Mouse (Mus musculus) heart, embryonic 11.5 days (tissue): ENCODE data around the gene Col6a3. TPM values are rescaled to one million over a fixed set of nuclear protein-coding genes. Genes with fewer than 3 reads are reported as not detected.

Source experiments
- ATAC-seq: fragments of 200-750 bp; cut with Nextera tagmentation; replicated peaks from 2 replicates; pipeline ENCODE4 v1.8.0; 2017; ENCODE audit warnings: moderate library complexity; ENCODE audit not compliant: insufficient number of reproducible peaks, low FRiP score, low TSS enrichment
- H3K27ac ChIP-seq: fragments of 300-500 bp; sonication (generic); 2 replicates; pipeline ENCODE4 v1.5.1; 2014; ENCODE audit warnings: mild to moderate bottlenecking, low read depth, low read length
- H3K27me3 ChIP-seq: fragments of 300-500 bp; sonication (generic); 2 replicates; pipeline ENCODE4 v1.6.1; 2014; ENCODE audit warnings: mild to moderate bottlenecking, low read length, mixed read lengths; ENCODE audit not compliant: control insufficient read depth, insufficient read depth
- H3K36me3 ChIP-seq: fragments of 300-500 bp; sonication (generic); 2 replicates; pipeline ENCODE4 v1.6.1; 2014; ENCODE audit warnings: mild to moderate bottlenecking, low read length, moderate library complexity, mixed read lengths; ENCODE audit not compliant: control insufficient read depth, insufficient read depth
- H3K4me1 ChIP-seq: fragments of 300-500 bp; sonication (generic); 2 replicates; pipeline ENCODE4 v1.6.1; 2014; ENCODE audit warnings: low read length; ENCODE audit not compliant: control insufficient read depth, insufficient read depth
- H3K4me2 ChIP-seq: fragments of 300-500 bp; sonication (generic); 2 replicates; pipeline ENCODE4 v1.6.1; 2014; ENCODE audit warnings: mild to moderate bottlenecking, moderate library complexity
- H3K4me3 ChIP-seq: fragments of 300-500 bp; sonication (generic); 2 replicates; pipeline ENCODE4 v1.5.1; 2014; ENCODE audit warnings: low read depth, low read length
- H3K9ac ChIP-seq: fragments of 300-500 bp; sonication (generic); 2 replicates; pipeline ENCODE4 v1.6.1; 2014; ENCODE audit warnings: mild to moderate bottlenecking, low read depth, low read length, moderate library complexity
- H3K9me3 ChIP-seq: fragments of 300-500 bp; sonication (generic); replicated peaks from 2 replicates; pipeline ENCODE4 v1.6.1; 2016; ENCODE audit warnings: low read length; ENCODE audit not compliant: control insufficient read depth
- WGBS: fragments of 180-500 bp; shearing (Covaris S2); extraction: QIAGEN DNeasy Blood & Tissue Kit; methylation state at CpG from one replicate; pipeline ENCODE4 v1.1.7; 2014; ENCODE audit not compliant: insufficient replicate concordance; 5-methylcytosine and 5-hydroxymethylcytosine counted together
- polyA plus RNA-seq: library from polyadenylated mRNA; unstranded; fragments of >200 nt; fragmentation: Nextera tagmentation; extraction: Ambion mirVana; gene quantifications from 2 replicates; pipeline ENCODE4 v1.2.1, GENCODE M21; 2014

Col6a3 gene
- polyA plus RNA-seq, 1 experiment from 2014 or later, result 5.3 TPM

DNA sequence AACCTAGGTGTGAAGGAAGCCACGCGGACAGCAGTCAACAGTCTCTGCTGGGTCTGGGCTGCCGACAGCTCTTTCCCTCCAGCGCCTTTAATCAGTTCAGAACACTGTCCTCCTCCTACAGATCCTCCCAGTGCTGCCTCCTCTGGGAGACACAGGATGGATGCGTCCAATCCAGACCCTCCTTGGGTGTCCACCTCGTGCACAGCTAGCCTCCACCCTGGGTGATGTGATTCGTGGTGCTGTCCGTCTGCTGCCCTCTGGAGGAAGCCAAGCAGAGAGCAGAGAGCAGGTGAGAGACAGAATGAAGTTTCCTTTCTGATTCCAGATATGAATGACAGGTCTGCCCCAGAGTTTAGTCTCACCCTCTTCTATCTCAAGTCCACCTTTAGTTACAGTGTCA lies 6.1 kb upstream of the Col6a3 start:
- H3K9me3 ChIP-seq, result no peaks in the 10 kb centered on the region
- H3K4me2 ChIP-seq, result no peak overlapping the region
- 0 out of 2 replicates have a peak, but pooled peaks have one; percentile 31 for ATAC-seq
- H3K36me3 ChIP-seq, result no peaks in the 10 kb centered on the region
- no peak overlapping the region for H3K27ac ChIP-seq
- H3K4me3 ChIP-seq, result no peak overlapping the region
- 24% methylated on average over 8 of the region's 8 CpGs for WGBS
- H3K9ac ChIP-seq, result no peak overlapping the region
- H3K4me1 ChIP-seq, result no peaks in the 10 kb centered on the region
- 0 out of 2 replicates have a peak, but pooled peaks cover 4% of the 10 kb centered on the region for H3K27me3 ChIP-seq

DNA sequence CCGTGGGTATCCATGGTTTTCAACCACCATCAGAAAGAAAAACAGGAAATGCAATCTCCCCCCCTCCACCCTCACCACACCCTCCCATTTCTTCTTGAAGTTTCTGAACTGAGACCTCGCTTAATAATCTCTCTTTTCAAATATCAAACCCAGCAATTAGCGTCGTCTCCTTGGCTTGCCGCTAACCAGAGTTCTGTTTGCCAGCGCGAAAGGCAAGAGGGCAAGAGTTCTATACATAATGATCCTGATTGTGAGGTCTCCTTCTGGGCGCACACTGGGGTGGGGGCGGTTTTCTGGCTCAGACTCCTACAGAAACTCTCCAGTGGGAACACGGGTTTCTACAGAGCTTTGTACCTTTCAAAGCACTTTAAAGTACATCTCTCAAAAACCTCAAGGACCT lies 1.4 kb upstream of the Col6a3 start:
- Histone ChIP-seq H3K4me2 (no peak overlapping the region), H3K9me3 (no peaks in the 10 kb centered on the region), H3K4me3 (no peak overlapping the region), H3K9ac (no peak overlapping the region), H3K4me1 (no peaks in the 10 kb centered on the region), H3K27ac (no peak overlapping the region), H3K36me3 (no peaks in the 10 kb centered on the region), H3K27me3 (0 out of 2 replicates have a peak, but pooled peaks cover 9% of the 10 kb centered on the region)
- ATAC-seq, result no peak
- 74% methylated on average over 10 of the region's 10 CpGs for WGBS

DNA sequence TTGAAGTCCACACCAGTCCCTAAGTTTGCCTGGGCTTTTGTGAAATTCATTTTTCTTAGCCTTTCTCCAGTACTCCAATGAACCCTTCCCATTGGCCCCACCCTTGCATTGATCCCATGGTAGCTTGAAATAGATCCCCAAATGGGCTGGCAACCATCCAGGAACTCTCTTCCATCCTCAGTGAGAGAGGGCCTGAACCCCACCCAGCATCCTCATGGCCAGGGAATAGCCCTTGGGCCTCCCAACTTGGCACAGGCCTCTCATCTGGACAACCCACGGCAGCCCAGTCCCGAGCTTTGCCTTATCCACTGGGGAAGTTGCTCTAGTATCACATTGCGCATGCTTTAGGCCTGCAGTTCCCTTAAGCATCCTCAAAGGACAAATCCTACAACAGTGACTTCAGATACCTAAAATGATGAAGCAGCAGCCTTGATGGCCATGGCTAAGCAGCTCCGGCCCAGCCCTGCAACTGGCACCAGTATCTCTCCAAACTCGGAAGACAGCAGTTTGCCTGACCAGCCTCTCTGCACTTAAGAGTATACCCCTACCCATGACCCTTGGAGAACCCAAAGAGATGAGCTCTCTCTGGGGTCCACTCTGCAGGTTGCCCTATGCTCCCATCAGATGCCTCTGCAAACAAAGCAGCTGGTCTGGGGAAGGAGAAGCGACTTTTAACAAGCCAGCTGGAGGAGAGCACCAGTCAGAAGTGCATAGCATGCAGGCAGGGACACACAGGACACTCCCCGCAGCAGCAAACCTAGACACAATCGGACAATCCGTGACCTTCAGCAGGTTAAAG lies 783 bp downstream of the Col6a3 start:
- Histone ChIP-seq H3K9me3 (no peaks in the 10 kb centered on the region), H3K27me3 (0 out of 2 replicates have a peak, but pooled peaks cover 5% of the 10 kb centered on the region), H3K4me1 (peaks cover 9% of the 10 kb centered on the region; the same call in 1 of the 2 replicates), H3K27ac (no peak overlapping the region), H3K4me3 (no peak overlapping the region), H3K9ac (no peak overlapping the region), H3K4me2 (peak overlapping the region; percentile 27), H3K36me3 (no peaks in the 10 kb centered on the region)
- WGBS, result 71% methylated on average over 9 of the region's 9 CpGs
- ATAC-seq, result no peak

DNA sequence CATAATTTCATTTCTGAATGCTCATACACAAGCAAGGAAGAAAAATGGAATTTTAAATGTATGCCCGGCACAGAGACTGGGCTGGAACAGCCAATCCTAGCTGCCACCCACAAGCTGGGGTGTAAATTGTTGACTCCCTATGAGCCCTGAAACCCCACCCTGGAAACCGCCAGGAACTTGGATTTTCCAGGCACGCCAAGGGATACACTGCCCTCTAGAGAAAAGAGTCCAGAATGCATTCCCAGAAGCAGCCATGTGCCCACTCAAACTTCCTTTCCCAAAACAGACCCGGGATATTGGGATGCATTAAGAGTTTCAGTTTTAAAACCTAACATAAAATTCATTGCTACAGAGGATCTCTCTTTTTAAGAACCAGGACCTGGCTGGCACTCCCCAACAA lies 3.5 kb downstream of the Col6a3 start:
- WGBS, result 8% methylated on average over 4 of the region's 4 CpGs
- Histone ChIP-seq H3K4me2 (no peak overlapping the region), H3K4me1 (peaks cover 14% of the 10 kb centered on the region; the same call in 1 of the 2 replicates), H3K9me3 (no peaks in the 10 kb centered on the region), H3K27me3 (0 out of 2 replicates have a peak, but pooled peaks cover 5% of the 10 kb centered on the region), H3K9ac (no peak overlapping the region), H3K4me3 (no peak overlapping the region), H3K36me3 (no peaks in the 10 kb centered on the region), H3K27ac (no peak overlapping the region)
- no peak for ATAC-seq

DNA sequence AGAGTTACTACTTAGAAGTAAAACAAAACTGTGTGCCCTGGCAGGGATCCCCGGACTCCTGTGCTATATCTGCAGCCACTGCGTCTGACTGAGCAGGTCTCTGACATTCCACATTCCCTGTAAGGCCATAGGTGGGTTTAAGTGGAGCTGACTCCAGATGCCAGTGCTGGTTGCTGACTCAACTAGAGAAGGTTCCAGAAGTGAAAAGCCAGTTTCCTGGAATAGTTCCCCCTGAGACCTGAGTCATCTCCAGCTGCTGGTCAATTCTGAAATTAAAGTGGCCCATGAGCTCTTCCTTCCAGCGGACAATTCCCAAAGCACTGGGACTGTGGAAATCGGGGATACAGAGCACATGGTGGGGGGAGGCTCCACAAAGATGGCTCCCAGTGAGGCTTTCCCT lies 5.1 kb downstream of the Col6a3 start:
- Histone ChIP-seq H3K27me3 (0 out of 2 replicates have a peak, but pooled peaks cover 5% of the 10 kb centered on the region), H3K36me3 (no peaks in the 10 kb centered on the region), H3K4me2 (no peak overlapping the region), H3K27ac (0 out of 2 replicates have a peak overlapping the region, but pooled peaks have one; percentile 5), H3K4me3 (no peak overlapping the region), H3K9me3 (no peaks in the 10 kb centered on the region), H3K4me1 (peaks cover 14% of the 10 kb centered on the region; the same call in 1 of the 2 replicates), H3K9ac (no peak overlapping the region)
- ATAC-seq, result no peak
- WGBS, result 61% methylated on average over 4 of the region's 4 CpGs

DNA sequence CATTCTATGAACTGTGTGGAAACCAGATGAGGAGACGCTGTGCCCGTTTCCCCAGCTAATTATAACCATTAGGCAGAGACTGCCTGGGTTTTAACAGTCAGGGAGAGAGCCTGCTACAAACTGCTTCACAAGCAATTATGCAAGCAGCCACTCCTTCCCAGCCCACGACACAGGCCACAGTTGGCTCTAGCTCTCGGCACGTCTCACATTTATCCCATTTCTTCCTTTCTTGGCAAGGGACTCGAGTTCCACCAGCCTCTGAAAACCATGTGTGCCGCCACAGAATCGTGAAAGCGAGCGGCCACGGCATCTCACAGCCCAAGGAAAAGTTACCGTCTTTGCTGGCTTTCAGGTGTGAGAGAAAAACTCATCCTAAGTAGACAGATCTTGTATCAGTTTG lies 5.5 kb downstream of the Col6a3 start:
- Histone ChIP-seq H3K27ac (0 out of 2 replicates have a peak overlapping the region, but pooled peaks have one; percentile 5), H3K4me3 (no peak overlapping the region), H3K9me3 (no peaks in the 10 kb centered on the region), H3K27me3 (0 out of 2 replicates have a peak, but pooled peaks cover 5% of the 10 kb centered on the region), H3K36me3 (no peaks in the 10 kb centered on the region), H3K4me1 (peaks cover 14% of the 10 kb centered on the region; the same call in 1 of the 2 replicates), H3K9ac (no peak overlapping the region), H3K4me2 (no peak overlapping the region)
- no peak for ATAC-seq
- 57% methylated on average over 12 of the region's 12 CpGs for WGBS

DNA sequence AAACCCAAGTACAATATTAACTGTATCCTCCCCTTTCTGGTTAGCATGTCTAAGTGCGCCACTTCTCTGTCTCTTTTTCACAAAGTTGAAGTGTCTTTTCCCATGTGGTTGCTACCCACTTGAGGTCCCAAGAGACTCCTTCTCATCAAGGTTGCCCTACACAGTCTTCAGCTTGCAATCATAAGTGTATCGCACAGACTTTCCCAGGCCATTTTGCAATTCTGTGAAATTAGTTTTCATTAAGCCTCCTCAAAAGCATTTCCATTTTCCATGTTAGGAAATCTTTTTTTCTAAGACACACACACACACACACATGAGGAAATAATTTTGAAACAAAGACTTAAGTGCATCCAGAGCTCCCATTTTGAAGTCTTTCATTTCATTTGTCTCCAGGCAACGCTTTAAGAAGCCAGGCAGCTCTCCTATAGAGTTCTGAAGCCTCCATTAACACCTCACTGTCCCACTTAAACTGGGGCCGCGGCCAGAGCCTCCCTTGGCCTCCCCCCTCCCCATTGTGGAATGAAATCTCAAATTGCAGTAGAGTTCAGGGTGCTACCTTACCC lies 7.5 kb downstream of the Col6a3 start:
- Histone ChIP-seq H3K27me3 (no peaks in the 10 kb centered on the region), H3K4me2 (no peak overlapping the region), H3K4me3 (no peak overlapping the region), H3K27ac (no peak overlapping the region), H3K9ac (no peak overlapping the region), H3K36me3 (no peaks in the 10 kb centered on the region), H3K4me1 (peaks cover 14% of the 10 kb centered on the region; the same call in 1 of the 2 replicates), H3K9me3 (no peaks in the 10 kb centered on the region)
- no peak for ATAC-seq
- 46% methylated on average over 5 of the region's 5 CpGs for WGBS

DNA sequence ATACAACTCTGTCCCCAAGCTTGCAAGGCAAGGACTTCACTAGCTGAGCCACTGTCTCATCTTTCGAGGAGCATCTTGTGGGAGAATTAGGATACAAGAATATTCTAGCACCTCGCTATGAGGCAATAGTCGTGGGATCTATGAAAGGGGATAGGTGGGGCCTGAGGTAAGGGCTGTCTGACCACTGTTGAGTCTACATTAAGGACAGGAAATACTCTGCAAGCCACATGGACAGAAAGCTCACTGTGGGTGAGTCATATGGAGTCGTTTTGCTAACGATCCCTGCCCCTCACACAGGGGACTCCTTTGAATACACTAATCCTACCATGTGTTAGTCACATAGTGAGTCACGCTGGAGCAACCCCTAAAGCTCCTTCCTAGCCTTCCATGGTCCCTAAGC lies 9.1 kb downstream of the Col6a3 start:
- no peak overlapping the region for H3K4me3 ChIP-seq
- WGBS, result 54% methylated on average over 6 of the region's 6 CpGs
- no peaks in the 10 kb centered on the region for H3K9me3 ChIP-seq
- peaks cover 14% of the 10 kb centered on the region; the same call in 1 of the 2 replicates for H3K4me1 ChIP-seq
- no peak overlapping the region for H3K4me2 ChIP-seq
- no peak for ATAC-seq
- no peaks in the 10 kb centered on the region for H3K27me3 ChIP-seq
- no peak overlapping the region for H3K9ac ChIP-seq
- no peak overlapping the region for H3K27ac ChIP-seq
- no peaks in the 10 kb centered on the region for H3K36me3 ChIP-seq
